Mouse (Mus musculus): Measurements from ENCODE around the gene Abi3.

DNA sequence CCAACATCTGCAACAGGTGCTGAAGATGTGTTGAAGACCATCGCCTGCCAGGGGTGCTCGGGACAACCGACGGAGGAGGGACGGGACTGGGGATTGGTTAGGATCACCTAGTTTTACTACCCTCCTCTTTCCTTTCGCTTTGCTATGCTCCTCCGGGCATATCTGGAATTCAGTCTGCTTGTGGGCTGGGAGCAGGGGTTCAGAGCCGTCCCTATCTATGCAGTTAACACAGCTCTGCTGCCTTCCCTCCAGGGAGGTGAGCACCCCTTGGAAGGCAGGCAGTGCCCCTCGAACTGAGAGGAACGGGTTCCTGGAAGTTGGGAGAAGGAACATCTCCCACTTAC lies 11.0 kb downstream of the Abi3 start:
- TF ChIP-seq GATA1 (IDR thresholded peaks at IDR 0.05; ENCODE audit: low read length) (no peak), TAL1 (IDR thresholded peaks at IDR 0.05; ENCODE audit: low read length) (no peak)
